ENCODE assay signal across 8 mouse cellular contexts in the genomic region with DNA sequence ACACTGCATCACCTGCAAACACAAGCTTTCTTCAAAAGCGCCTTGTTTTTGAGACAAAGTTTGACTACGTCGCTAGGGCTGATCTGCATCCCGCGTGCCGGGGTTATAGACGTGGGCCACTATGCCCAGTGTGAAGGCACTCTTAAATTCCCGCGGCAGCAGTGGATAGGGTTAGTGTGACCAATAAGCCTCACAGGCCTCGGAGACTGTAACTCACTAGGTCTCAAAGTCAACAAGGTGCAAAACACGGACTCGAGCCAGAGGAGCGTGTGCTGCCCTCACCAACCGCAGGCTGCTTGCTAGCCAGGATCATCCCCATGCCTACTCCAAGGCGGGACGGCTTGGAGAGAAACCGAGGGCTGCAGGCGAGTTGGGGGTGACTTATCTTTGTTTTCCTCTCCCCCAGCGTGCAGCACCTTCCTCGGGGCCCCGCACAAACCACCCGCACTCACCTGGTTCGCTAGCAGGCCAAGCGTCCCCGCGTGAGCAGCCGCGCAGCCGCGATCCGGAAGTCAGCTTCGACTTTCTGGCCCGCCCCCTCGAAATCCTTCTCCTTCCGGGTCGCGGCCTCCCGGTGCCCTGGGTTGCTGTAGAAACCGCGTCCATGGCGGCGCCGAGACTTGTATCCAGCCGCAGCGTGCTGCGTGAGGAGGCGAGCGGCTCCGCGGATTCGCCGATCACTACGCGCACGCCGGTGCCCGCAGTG. TPM values are rescaled to one million over a fixed set of nuclear protein-coding genes. Genes with fewer than 3 reads are reported as not detected.
DNase-seq lines count a peak whose midpoint lies in the region; ATAC-seq lines count a peak whose summit lies in the region.

A gene (plus strand): TSS at position 582 of the 706 bp plus-strand sequence.

- H3K27me3 ChIP-seq in hindbrain, embryonic 13.5 days, result no peaks in the 10 kb centered on the region

- ATAC-seq in hindbrain, embryonic 13.5 days (ENCODE audit: low FRiP score), result peak; percentile 98

- H3K4me2 ChIP-seq in hindbrain, embryonic 13.5 days, result peak within 1 kb of the TSS; percentile 91

- H3K36me3 ChIP-seq in hindbrain, embryonic 13.5 days, result peaks cover 34% of the 10 kb centered on the region

- H3K27ac ChIP-seq in hindbrain, embryonic 13.5 days, result peak within 1 kb of the TSS; percentile 88

- H3K4me1 ChIP-seq in hindbrain, embryonic 13.5 days (replicated peaks), result peaks cover 31% of the 10 kb centered on the region

- H3K9ac ChIP-seq in hindbrain, embryonic 13.5 days, result peak within 1 kb of the TSS; percentile 84

- no peaks in the 10 kb centered on the region; the same call in 1 of the 2 replicates for H3K9me3 ChIP-seq in hindbrain, embryonic 13.5 days

- DNase-seq in Muller cell, postnatal 12 days (ENCODE audit: inconsistent ontology term), result peak; percentile 93
- peak; percentile 92 for DNase-seq in cerebellum, adult 9-11 months
- peak; percentile 87 to 92 for DNase-seq in frontal cortex, postnatal 10 days (ENCODE audit: low spot score in 2 of 2)
- peak; percentile 82 to 87 for DNase-seq in layer of hippocampus, postnatal 25 days (ENCODE audit: extremely low spot score in 1 of 2, low spot score in 1 of 2)
- peak; percentile 91 for DNase-seq in lung, postnatal 25 days (ENCODE audit: low spot score)
- peak; percentile 95 for DNase-seq in retina, embryonic 14.5 days (ENCODE audit: low spot score)
- peak; percentile 94 for DNase-seq in thymus, postnatal 4 days

- under 1% methylated on average over 57 of the region's 57 CpGs for WGBS in hindbrain, embryonic 13.5 days

- peak within 1 kb of the TSS; percentile 87 for H3K4me3 ChIP-seq in hindbrain, embryonic 13.5 days

RNA-seq across cellular contexts. Expression of the gene that starts here (rescaled TPM):
- 3.7 and 4.4 TPM in 2 replicates for polyA plus RNA-seq in hindbrain, embryonic 13.5 days (2015; fragmentation: Nextera tagmentation; extraction: Ambion mirVana)
- 1 to 10 TPM; 4.0 to 4.5 TPM for total RNA-seq in layer of hippocampus, postnatal 25 days (2021)

Comparison
In these comparisons a context has a peak if more than half of its experiments do, and no peak if none do; other contexts are left out.
1. Peak in every context shown above with its lines: DNase-seq, ATAC-seq, H3K4me3 ChIP-seq and H3K27ac ChIP-seq.